Mouse (Mus musculus) lung, adult 2 months (tissue): ENCODE measurements around the gene D3Ertd751e.

Experiments
- CTCF ChIP-seq: fragments of 200-500 bp; IDR thresholded peaks from 2 replicates; pipeline ENCODE4 v1.5.1; 2011; ENCODE audit warnings: mild to moderate bottlenecking, low read length, control low read depth; ENCODE audit not compliant: insufficient read depth
- POLR2A ChIP-seq: fragments of 200-500 bp; IDR thresholded peaks from 2 replicates; pipeline ENCODE4 v1.6.1; 2011; ENCODE audit warnings: low read depth, mild to moderate bottlenecking, control low read depth, low read length, borderline replicate concordance; ENCODE audit errors: extremely low read depth

GRCm38 (mm10) chr3:41741601-41742277 is 672 bp upstream of the D3Ertd751e start:
- TF ChIP-seq POLR2A, result no peak
- TF ChIP-seq CTCF, result no peak
